Mouse (Mus musculus) heart, postnatal 0 days (tissue): ENCODE measurements around the gene Mttp.

Source experiments
- CTCF ChIP-seq: IDR thresholded peaks from 2 replicates; pipeline ENCODE4 v1.5.1; 2016; ENCODE audit warnings: antibody characterized with exemption, control low read depth, low read depth
- EP300 ChIP-seq: IDR thresholded peaks from 2 replicates; pipeline ENCODE4 v1.6.1; 2016; ENCODE audit warnings: antibody characterized with exemption, low read depth

DNA sequence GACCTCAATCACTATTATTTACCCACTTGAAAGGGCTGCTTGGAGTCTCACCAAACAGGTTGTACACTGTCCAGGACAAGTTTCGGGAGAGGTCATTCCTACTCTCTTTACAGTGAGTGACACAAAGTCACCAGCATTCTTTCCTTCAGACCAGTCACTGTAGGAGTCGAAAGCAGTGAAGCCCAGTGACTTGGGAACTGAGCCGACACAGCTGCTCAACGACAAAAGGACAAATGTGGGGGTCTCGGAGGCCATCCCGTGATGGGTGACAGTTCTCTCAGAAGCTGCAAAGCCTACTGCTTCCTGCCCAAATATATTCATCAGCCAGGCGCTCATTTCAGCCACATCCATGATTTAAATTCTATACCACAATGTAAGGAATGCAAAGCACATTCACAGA, 87.8 kb downstream of the Mttp start:
- TF ChIP-seq CTCF (no peak), EP300 (no peak)
